Mouse (Mus musculus): ENCODE measurements around the gene Pparg. TPM values are rescaled to one million over a fixed set of nuclear protein-coding genes. Genes with fewer than 3 reads are reported as not detected.

Pparg gene
- polyA plus RNA-seq, 1 experiment from 2014 or later = 0.65 TPM

GRCm38 (mm10) chr6:115366869-115367610, 6.3 kb downstream of the Pparg start:
- H3K4me1 ChIP-seq (replicated peaks) = peaks cover 2% of the 10 kb centered on the region
- 80% methylated on average over 3 of the region's 3 CpGs for WGBS
- peaks cover 8% of the 10 kb centered on the region for H3K27me3 ChIP-seq
- no peak overlapping the region for H3K4me2 ChIP-seq
- H3K4me3 ChIP-seq (replicated peaks) = no peak overlapping the region
- ATAC-seq (ENCODE audit: insufficient number of reproducible peaks, insufficient read depth, low FRiP score, low TSS enrichment, low read depth) = no peak
- no peak overlapping the region for H3K9ac ChIP-seq (replicated peaks)
- no peaks in the 10 kb centered on the region for H3K36me3 ChIP-seq
- H3K27ac ChIP-seq = no peak overlapping the region
- H3K9me3 ChIP-seq = no peaks in the 10 kb centered on the region

- Histone ChIP-seq H3K4me3 (replicated peaks) (no peak overlapping the region), H3K27ac (no peak overlapping the region), H3K4me2 (no peak overlapping the region), H3K4me1 (replicated peaks) (no peaks in the 10 kb centered on the region), H3K9me3 (no peaks in the 10 kb centered on the region), H3K9ac (replicated peaks) (no peak overlapping the region), H3K27me3 (no peaks in the 10 kb centered on the region), H3K36me3 (no peaks in the 10 kb centered on the region)
- no peak for ATAC-seq (ENCODE audit: insufficient number of reproducible peaks, insufficient read depth, low FRiP score, low TSS enrichment, low read depth)
- WGBS = 88% methylated on average over 5 of the region's 5 CpGs
Observed at GRCm38 (mm10) chr6:115374871-115375852, 14.4 kb downstream of the Pparg start.

GRCm38 (mm10) chr6:115380596-115380995, 19.8 kb downstream of the Pparg start:
- Histone ChIP-seq H3K36me3 (no peaks in the 10 kb centered on the region), H3K27ac (no peak overlapping the region), H3K9me3 (no peaks in the 10 kb centered on the region), H3K4me3 (replicated peaks) (no peak overlapping the region), H3K27me3 (no peaks in the 10 kb centered on the region), H3K4me1 (replicated peaks) (no peaks in the 10 kb centered on the region), H3K9ac (replicated peaks) (no peak overlapping the region), H3K4me2 (no peak overlapping the region)
- 91% methylated on average over 5 of the region's 5 CpGs for WGBS
- ATAC-seq (ENCODE audit: insufficient number of reproducible peaks, insufficient read depth, low FRiP score, low TSS enrichment, low read depth) = no peak

- no peak overlapping the region for H3K4me3 ChIP-seq (replicated peaks)
- H3K27ac ChIP-seq = no peak overlapping the region
- H3K36me3 ChIP-seq = no peaks in the 10 kb centered on the region
- H3K27me3 ChIP-seq = no peaks in the 10 kb centered on the region
- H3K4me2 ChIP-seq = no peak overlapping the region
- no peaks in the 10 kb centered on the region for H3K9me3 ChIP-seq
- ATAC-seq (ENCODE audit: insufficient number of reproducible peaks, insufficient read depth, low FRiP score, low TSS enrichment, low read depth) = no peak
- H3K9ac ChIP-seq (replicated peaks) = no peak overlapping the region
- no peaks in the 10 kb centered on the region for H3K4me1 ChIP-seq (replicated peaks)
- WGBS = 80% methylated on average over 5 of the region's 5 CpGs
Observed at GRCm38 (mm10) chr6:115382712-115383111, 22.0 kb downstream of the Pparg start.

- Histone ChIP-seq H3K4me1 (replicated peaks) (no peaks in the 10 kb centered on the region), H3K9me3 (no peaks in the 10 kb centered on the region), H3K4me3 (replicated peaks) (no peak overlapping the region), H3K27ac (no peak overlapping the region), H3K27me3 (no peaks in the 10 kb centered on the region), H3K4me2 (no peak overlapping the region), H3K36me3 (no peaks in the 10 kb centered on the region), H3K9ac (replicated peaks) (no peak overlapping the region)
- WGBS = 85% methylated on average over 4 of the region's 4 CpGs
- no peak for ATAC-seq (ENCODE audit: insufficient number of reproducible peaks, insufficient read depth, low FRiP score, low TSS enrichment, low read depth)
Observed at GRCm38 (mm10) chr6:115389945-115390540, 29.3 kb downstream of the Pparg start.

GRCm38 (mm10) chr6:115396911-115397310, 36.2 kb downstream of the Pparg start:
- Histone ChIP-seq H3K36me3 (no peaks in the 10 kb centered on the region), H3K9me3 (no peaks in the 10 kb centered on the region), H3K4me1 (replicated peaks) (no peaks in the 10 kb centered on the region), H3K4me3 (replicated peaks) (no peak overlapping the region), H3K4me2 (no peak overlapping the region), H3K27ac (no peak overlapping the region), H3K9ac (replicated peaks) (no peak overlapping the region), H3K27me3 (no peaks in the 10 kb centered on the region)
- WGBS = 56% methylated on average over 3 of the region's 3 CpGs
- no peak for ATAC-seq (ENCODE audit: insufficient number of reproducible peaks, insufficient read depth, low FRiP score, low TSS enrichment, low read depth)

- Histone ChIP-seq H3K36me3 (no peaks in the 10 kb centered on the region), H3K9ac (replicated peaks) (no peak overlapping the region), H3K9me3 (no peaks in the 10 kb centered on the region), H3K27me3 (no peaks in the 10 kb centered on the region), H3K4me3 (replicated peaks) (no peak overlapping the region), H3K27ac (no peak overlapping the region), H3K4me1 (replicated peaks) (peaks cover 4% of the 10 kb centered on the region; the same call in 1 of the 2 replicates), H3K4me2 (no peak overlapping the region)
- WGBS = 80% methylated on average over 2 of the region's 2 CpGs
- ATAC-seq (ENCODE audit: insufficient number of reproducible peaks, insufficient read depth, low FRiP score, low TSS enrichment, low read depth) = no peak
Observed at GRCm38 (mm10) chr6:115404354-115404753, 43.6 kb downstream of the Pparg start.

- H3K27ac ChIP-seq = no peak overlapping the region
- 59% methylated on average over 1 of the region's 1 CpGs for WGBS
- ATAC-seq (ENCODE audit: insufficient number of reproducible peaks, insufficient read depth, low FRiP score, low TSS enrichment, low read depth) = no peak
- H3K4me1 ChIP-seq (replicated peaks) = no peaks in the 10 kb centered on the region
- H3K4me3 ChIP-seq (replicated peaks) = no peak overlapping the region
- no peaks in the 10 kb centered on the region for H3K27me3 ChIP-seq
- no peaks in the 10 kb centered on the region for H3K36me3 ChIP-seq
- H3K4me2 ChIP-seq = no peak overlapping the region
- no peak overlapping the region for H3K9ac ChIP-seq (replicated peaks)
- H3K9me3 ChIP-seq = no peaks in the 10 kb centered on the region
Observed at GRCm38 (mm10) chr6:115411477-115411876, 50.7 kb downstream of the Pparg start.

- Histone ChIP-seq H3K27me3 (no peaks in the 10 kb centered on the region), H3K9ac (replicated peaks) (no peak overlapping the region), H3K9me3 (no peaks in the 10 kb centered on the region), H3K4me2 (no peak overlapping the region), H3K27ac (no peak overlapping the region), H3K4me1 (replicated peaks) (no peaks in the 10 kb centered on the region), H3K36me3 (no peaks in the 10 kb centered on the region), H3K4me3 (replicated peaks) (no peak overlapping the region)
- WGBS = 88% methylated on average over 3 of the region's 3 CpGs
- no peak for ATAC-seq (ENCODE audit: insufficient number of reproducible peaks, insufficient read depth, low FRiP score, low TSS enrichment, low read depth)
Observed at GRCm38 (mm10) chr6:115418171-115418570, 57.4 kb downstream of the Pparg start.

- no peak overlapping the region for H3K4me2 ChIP-seq
- H3K9ac ChIP-seq (replicated peaks) = no peak overlapping the region
- H3K27ac ChIP-seq = no peak overlapping the region
- no peaks in the 10 kb centered on the region for H3K4me1 ChIP-seq (replicated peaks)
- H3K36me3 ChIP-seq = no peaks in the 10 kb centered on the region
- WGBS = 76% methylated on average over 3 of the region's 3 CpGs
- no peak for ATAC-seq (ENCODE audit: insufficient number of reproducible peaks, insufficient read depth, low FRiP score, low TSS enrichment, low read depth)
- H3K9me3 ChIP-seq = no peaks in the 10 kb centered on the region
- no peaks in the 10 kb centered on the region for H3K27me3 ChIP-seq
- no peak overlapping the region for H3K4me3 ChIP-seq (replicated peaks)
Observed at GRCm38 (mm10) chr6:115418964-115419363, 58.2 kb downstream of the Pparg start.

GRCm38 (mm10) chr6:115420963-115421362, 60.2 kb downstream of the Pparg start:
- ATAC-seq (ENCODE audit: insufficient number of reproducible peaks, insufficient read depth, low FRiP score, low TSS enrichment, low read depth) = no peak
- Histone ChIP-seq H3K9me3 (no peaks in the 10 kb centered on the region), H3K4me1 (replicated peaks) (0 out of 2 replicates have a peak, but pooled peaks cover 4% of the 10 kb centered on the region), H3K27ac (no peak overlapping the region), H3K4me2 (no peak overlapping the region), H3K9ac (replicated peaks) (no peak overlapping the region), H3K36me3 (no peaks in the 10 kb centered on the region), H3K4me3 (replicated peaks) (no peak overlapping the region), H3K27me3 (no peaks in the 10 kb centered on the region)
- WGBS = 59% methylated on average over 1 of the region's 1 CpGs
